14 mouse cellular contexts compared by ENCODE assay signal in the genomic region with DNA sequence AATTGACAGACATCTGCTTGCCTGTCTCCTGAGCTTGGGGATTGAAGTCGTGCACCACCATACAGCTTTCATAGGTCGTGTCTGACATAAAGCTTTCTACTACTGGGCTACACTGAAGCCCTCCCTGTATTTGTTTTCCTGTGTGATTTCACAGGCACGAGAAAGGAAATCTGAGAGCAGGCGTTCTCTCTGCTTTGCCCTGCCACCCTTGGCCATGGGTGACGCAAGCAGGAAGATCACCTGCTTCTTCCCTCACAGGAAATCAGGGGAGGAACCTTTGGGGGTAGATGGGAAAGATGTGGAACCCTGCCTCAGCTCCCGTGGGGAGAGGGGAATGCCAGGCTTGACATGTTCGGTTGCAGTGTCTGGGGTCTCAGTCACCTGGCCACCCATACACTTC. TPM values are rescaled to one million over a fixed set of nuclear protein-coding genes. Genes with fewer than 3 reads are reported as not detected.
DNase-seq lines count a peak whose midpoint lies in the region; ATAC-seq and TF ChIP-seq lines count a peak whose summit lies in the region.
"Had no signal": no experiment of that assay in that cellular context is flagged by ENCODE, and none has a peak within 500 bp of the region (broad histone marks: within the 10 kb centered on the region; RNA-seq: fewer than 3 reads in every experiment).

No protein-coding gene starts in this region.

- no peaks in the 10 kb centered on the region for H3K36me3 ChIP-seq in heart, postnatal 0 days (replicated peaks; ENCODE audit: control insufficient read depth, insufficient read depth, low read length)
- no peaks in the 10 kb centered on the region for H3K36me3 ChIP-seq in lung, embryonic 16.5 days (ENCODE audit: control insufficient read depth, insufficient read depth, low read length)
- no peaks in the 10 kb centered on the region for H3K36me3 ChIP-seq in embryonic facial prominence, embryonic 15.5 days
- no peaks in the 10 kb centered on the region for H3K36me3 ChIP-seq in stomach, embryonic 16.5 days (ENCODE audit: control insufficient read depth, insufficient read depth, low read length)
- H3K36me3 ChIP-seq: forebrain, embryonic 15.5 days had no signal

- TF ChIP-seq EP300 in heart, postnatal 0 days (IDR thresholded peaks at IDR 0.05; ENCODE audit: low read depth), result no peak

- no peak overlapping the region for H3K27ac ChIP-seq in heart, postnatal 0 days (ENCODE audit: low read depth)
- 0 out of 2 replicates have a peak overlapping the region, but pooled peaks have one; percentile 15 for H3K27ac ChIP-seq in lung, embryonic 16.5 days (ENCODE audit: low read length)
- H3K27ac ChIP-seq in embryonic facial prominence, embryonic 15.5 days (replicated peaks), result peak overlapping the region; percentile 58
- H3K27ac ChIP-seq in stomach, embryonic 16.5 days (ENCODE audit: low read length), result peak overlapping the region; percentile 27; the same call in 1 of the 2 replicates
- H3K27ac ChIP-seq: forebrain, embryonic 15.5 days; layer of hippocampus, adult 2 months had no signal

- H3K4me2 ChIP-seq in heart, postnatal 0 days (ENCODE audit: low read depth, low read length), result no peak overlapping the region
- H3K4me2 ChIP-seq in lung, embryonic 16.5 days (ENCODE audit: low read depth, low read length), result no peak overlapping the region
- 0 out of 2 replicates have a peak overlapping the region, but pooled peaks have one; percentile 8 for H3K4me2 ChIP-seq in embryonic facial prominence, embryonic 15.5 days (replicated peaks)
- H3K4me2 ChIP-seq in stomach, embryonic 16.5 days (ENCODE audit: low read depth, low read length), result no peak overlapping the region
- H3K4me2 ChIP-seq: forebrain, embryonic 15.5 days had no signal

- 0 out of 2 replicates have a peak overlapping the region, but pooled peaks have one; percentile 26 for H3K9ac ChIP-seq in heart, postnatal 0 days (replicated peaks; ENCODE audit: low read depth, low read length)
- no peak overlapping the region for H3K9ac ChIP-seq in lung, embryonic 16.5 days (ENCODE audit: low read length)
- H3K9ac ChIP-seq in embryonic facial prominence, embryonic 15.5 days, result no peak overlapping the region
- peak overlapping the region; percentile 16; the same call in 1 of the 2 replicates for H3K9ac ChIP-seq in stomach, embryonic 16.5 days (ENCODE audit: low read length)
- H3K9ac ChIP-seq: forebrain, embryonic 15.5 days had no signal

- no peaks in the 10 kb centered on the region for H3K27me3 ChIP-seq in heart, postnatal 0 days (ENCODE audit: control insufficient read depth, insufficient read depth, low read length)
- H3K27me3 ChIP-seq in lung, embryonic 16.5 days (ENCODE audit: control insufficient read depth, insufficient read depth, low read depth, low read length), result no peaks in the 10 kb centered on the region
- no peaks in the 10 kb centered on the region for H3K27me3 ChIP-seq in embryonic facial prominence, embryonic 15.5 days
- no peaks in the 10 kb centered on the region for H3K27me3 ChIP-seq in stomach, embryonic 16.5 days (ENCODE audit: control insufficient read depth, insufficient read depth, low read length)
- H3K27me3 ChIP-seq: forebrain, embryonic 15.5 days had no signal

- no peak overlapping the region for H3K4me3 ChIP-seq in heart, postnatal 0 days (ENCODE audit: low read depth, low read length)
- no peak overlapping the region for H3K4me3 ChIP-seq in lung, embryonic 16.5 days (ENCODE audit: low read length)
- H3K4me3 ChIP-seq in embryonic facial prominence, embryonic 15.5 days (replicated peaks), result no peak overlapping the region
- no peak overlapping the region for H3K4me3 ChIP-seq in stomach, embryonic 16.5 days (replicated peaks; ENCODE audit: low read length)
- H3K4me3 ChIP-seq: forebrain, embryonic 15.5 days; layer of hippocampus, adult 2 months had no signal

- no peaks in the 10 kb centered on the region for H3K9me3 ChIP-seq in heart, postnatal 0 days (replicated peaks; ENCODE audit: control insufficient read depth, low read length)
- no peaks in the 10 kb centered on the region for H3K9me3 ChIP-seq in lung, embryonic 16.5 days (ENCODE audit: control insufficient read depth, low read length)
- H3K9me3 ChIP-seq in embryonic facial prominence, embryonic 15.5 days (replicated peaks), result no peaks in the 10 kb centered on the region
- no peaks in the 10 kb centered on the region for H3K9me3 ChIP-seq in stomach, embryonic 16.5 days (replicated peaks; ENCODE audit: control insufficient read depth, low read length)
- H3K9me3 ChIP-seq: forebrain, embryonic 15.5 days had no signal

- ATAC-seq in heart, postnatal 0 days (ENCODE audit: insufficient read depth, low read depth), result no peak
- no peak for ATAC-seq in lung, embryonic 16.5 days (ENCODE audit: low read depth)
- ATAC-seq in embryonic facial prominence, embryonic 15.5 days (ENCODE audit: insufficient number of reproducible peaks, low FRiP score, low TSS enrichment, low read depth), result no peak
- ATAC-seq in stomach, embryonic 16.5 days (ENCODE audit: insufficient read depth, low FRiP score), result no peak
- ATAC-seq: forebrain, embryonic 15.5 days had no signal

- H3K4me1 ChIP-seq in heart, postnatal 0 days (ENCODE audit: control insufficient read depth, insufficient read depth), result peaks cover 3% of the 10 kb centered on the region; the same call in 1 of the 2 replicates
- H3K4me1 ChIP-seq in lung, embryonic 16.5 days (replicated peaks; ENCODE audit: control insufficient read depth, insufficient read depth, low read length), result peaks cover 15% of the 10 kb centered on the region
- H3K4me1 ChIP-seq in embryonic facial prominence, embryonic 15.5 days, result peaks cover 33% of the 10 kb centered on the region
- H3K4me1 ChIP-seq in stomach, embryonic 16.5 days (ENCODE audit: control insufficient read depth, insufficient read depth, low read length), result peaks cover 7% of the 10 kb centered on the region
- H3K4me1 ChIP-seq: forebrain, embryonic 15.5 days had no signal

- DNase-seq in heart, postnatal 0 days (ENCODE audit: low spot score), result no peak
- no peak for DNase-seq in heart, adult 18-20 months
- no peak for DNase-seq in lung, postnatal 14 days
- DNase-seq in right cerebral cortex, postnatal 14 days, result no peak
- DNase-seq: cerebellum, adult 9-11 months; heart, postnatal 14 days; lung, adult 2 months; thymus, adult 18-20 months had no signal

- WGBS in heart, postnatal 0 days, result 46% methylated on average over 7 of the region's 7 CpGs
- WGBS in lung, embryonic 16.5 days, result 46% methylated on average over 7 of the region's 7 CpGs
- WGBS in embryonic facial prominence, embryonic 15.5 days, result 32% methylated on average over 7 of the region's 7 CpGs
- WGBS in stomach, embryonic 16.5 days, result 47% methylated on average over 7 of the region's 7 CpGs

- TF ChIP-seq CTCF in heart, postnatal 0 days (IDR thresholded peaks at IDR 0.05; ENCODE audit: low read depth), result no peak

RNA-seq across cellular contexts. Expression of a gene that starts 7.5 kb away (rescaled TPM):
- 0.08 and 0.58 TPM in 2 replicates for total RNA-seq in heart, postnatal 0 days (2014; rRNA removed; ENCODE audit: low replicate concordance)
- polyA plus RNA-seq in heart, postnatal 0 days (2015; fragmentation: Nextera tagmentation; extraction: Ambion mirVana), result 0.74 and 0.78 TPM in 2 replicates
- total RNA-seq in heart, adult 18-20 months (2021), result under 1 TPM; 0.37 to 0.54 TPM
- 4.0 and 4.5 TPM in 2 replicates for polyA plus RNA-seq in lung, embryonic 16.5 days (2015; fragmentation: Nextera tagmentation; extraction: Ambion mirVana)
- polyA plus RNA-seq in embryonic facial prominence, embryonic 15.5 days (2015; fragmentation: Nextera tagmentation; extraction: Ambion mirVana), result 4.5 and 5.2 TPM in 2 replicates
- polyA plus RNA-seq in stomach, embryonic 16.5 days (2015; fragmentation: Nextera tagmentation; extraction: Ambion mirVana), result 5.9 and 6.4 TPM in 2 replicates
- total RNA-seq: megakaryocyte-erythroid progenitor cell, adult 5-6 weeks had no signal

RNA-seq across cellular contexts. Expression of a gene that starts 7.6 kb away (rescaled TPM):
- total RNA-seq in heart, postnatal 0 days (2014; rRNA removed; ENCODE audit: low replicate concordance), result 31.2 and 34.8 TPM in 2 replicates
- polyA plus RNA-seq in heart, postnatal 0 days (2015; fragmentation: Nextera tagmentation; extraction: Ambion mirVana), result 18.1 and 20.2 TPM in 2 replicates
- total RNA-seq in heart, adult 18-20 months (2021), result 10 to 100 TPM in 1 of 2 experiments, 1 to 10 TPM in 1; 9.4 to 11.4 TPM
- 43.4 and 43.5 TPM in 2 replicates for polyA plus RNA-seq in lung, embryonic 16.5 days (2015; fragmentation: Nextera tagmentation; extraction: Ambion mirVana)
- polyA plus RNA-seq in embryonic facial prominence, embryonic 15.5 days (2015; fragmentation: Nextera tagmentation; extraction: Ambion mirVana), result 41.0 and 45.4 TPM in 2 replicates
- 20.7 and 21.0 TPM in 2 replicates for polyA plus RNA-seq in stomach, embryonic 16.5 days (2015; fragmentation: Nextera tagmentation; extraction: Ambion mirVana)

RNA-seq across cellular contexts. Expression of a gene that starts 22.6 kb away (rescaled TPM):
- 38.6 and 54.3 TPM in 2 replicates for total RNA-seq in heart, postnatal 0 days (2014; rRNA removed; ENCODE audit: low replicate concordance)
- 25.8 and 30.0 TPM in 2 replicates for polyA plus RNA-seq in heart, postnatal 0 days (2015; fragmentation: Nextera tagmentation; extraction: Ambion mirVana)
- 10 to 100 TPM; 15.7 to 16.4 TPM for total RNA-seq in heart, adult 18-20 months (2021)
- polyA plus RNA-seq in lung, embryonic 16.5 days (2015; fragmentation: Nextera tagmentation; extraction: Ambion mirVana), result 41.1 and 41.8 TPM in 2 replicates
- 53.1 and 55.1 TPM in 2 replicates for polyA plus RNA-seq in embryonic facial prominence, embryonic 15.5 days (2015; fragmentation: Nextera tagmentation; extraction: Ambion mirVana)
- polyA plus RNA-seq in stomach, embryonic 16.5 days (2015; fragmentation: Nextera tagmentation; extraction: Ambion mirVana), result 40.0 and 41.3 TPM in 2 replicates

RNA-seq across cellular contexts. Expression of a gene that starts 30.4 kb away (rescaled TPM):
- 28.4 and 45.5 TPM in 2 replicates for total RNA-seq in heart, postnatal 0 days (2014; rRNA removed; ENCODE audit: low replicate concordance)
- polyA plus RNA-seq in heart, postnatal 0 days (2015; fragmentation: Nextera tagmentation; extraction: Ambion mirVana), result 93.0 and 106 TPM in 2 replicates
- total RNA-seq in heart, adult 18-20 months (2021), result 10 to 100 TPM; 45.0 to 47.4 TPM
- polyA plus RNA-seq in lung, embryonic 16.5 days (2015; fragmentation: Nextera tagmentation; extraction: Ambion mirVana), result 103 and 104 TPM in 2 replicates
- polyA plus RNA-seq in embryonic facial prominence, embryonic 15.5 days (2015; fragmentation: Nextera tagmentation; extraction: Ambion mirVana), result 84.8 and 92.6 TPM in 2 replicates
- 89.5 and 93.1 TPM in 2 replicates for polyA plus RNA-seq in stomach, embryonic 16.5 days (2015; fragmentation: Nextera tagmentation; extraction: Ambion mirVana)

RNA-seq across cellular contexts. Expression of a gene that starts 38.8 kb away (rescaled TPM):
- 34.1 and 58.2 TPM in 2 replicates for total RNA-seq in heart, postnatal 0 days (2014; rRNA removed; ENCODE audit: low replicate concordance)
- polyA plus RNA-seq in heart, postnatal 0 days (2015; fragmentation: Nextera tagmentation; extraction: Ambion mirVana), result 59.7 and 61.4 TPM in 2 replicates
- 10 to 100 TPM; 21.8 to 23.6 TPM for total RNA-seq in heart, adult 18-20 months (2021)
- polyA plus RNA-seq in lung, embryonic 16.5 days (2015; fragmentation: Nextera tagmentation; extraction: Ambion mirVana), result 111 and 116 TPM in 2 replicates
- polyA plus RNA-seq in embryonic facial prominence, embryonic 15.5 days (2015; fragmentation: Nextera tagmentation; extraction: Ambion mirVana), result 138 and 147 TPM in 2 replicates
- polyA plus RNA-seq in stomach, embryonic 16.5 days (2015; fragmentation: Nextera tagmentation; extraction: Ambion mirVana), result 133 and 138 TPM in 2 replicates

Comparison
In these comparisons a context has a peak if more than half of its experiments do, and no peak if none do; other contexts are left out.
1. H3K9ac ChIP-seq: peak in heart, postnatal 0 days (single experiment) and stomach, embryonic 16.5 days (single experiment); none in lung, embryonic 16.5 days (single experiment) and embryonic facial prominence, embryonic 15.5 days (single experiment).